Mouse (Mus musculus) heart, embryonic 12.5 days (tissue): ENCODE results near the gene Pdcd11. TPM values are rescaled to one million over a fixed set of nuclear protein-coding genes. Genes with fewer than 3 reads are reported as not detected.

Experiments
- ATAC-seq: fragments of 200-750 bp; cut with Nextera tagmentation; 2 replicates; pipeline ENCODE4 v1.8.0; 2017; ENCODE audit warnings: moderate TSS enrichment, moderate library complexity; ENCODE audit not compliant: insufficient number of reproducible peaks, low FRiP score
- H3K27ac ChIP-seq: fragments of 300-500 bp; sonication (generic); 2 replicates; pipeline ENCODE4 v1.5.1; 2016; ENCODE audit warnings: mild to moderate bottlenecking, moderate library complexity; ENCODE audit not compliant: poor library complexity, severe bottlenecking
- H3K27me3 ChIP-seq: fragments of 300-500 bp; sonication (generic); replicated peaks from 2 replicates; pipeline ENCODE4 v1.6.1; 2016; ENCODE audit warnings: mild to moderate bottlenecking, moderate library complexity
- H3K36me3 ChIP-seq: fragments of 300-500 bp; sonication (generic); 2 replicates; pipeline ENCODE4 v1.6.1; 2016; ENCODE audit warnings: mild to moderate bottlenecking, moderate library complexity
- H3K4me1 ChIP-seq: fragments of 300-500 bp; sonication (generic); replicated peaks from 2 replicates; pipeline ENCODE4 v1.6.1; 2016; ENCODE audit warnings: mild to moderate bottlenecking
- H3K4me2 ChIP-seq: fragments of 300-500 bp; sonication (generic); 2 replicates; pipeline ENCODE4 v1.6.1; 2016; ENCODE audit warnings: mild to moderate bottlenecking, moderate library complexity
- H3K4me3 ChIP-seq: fragments of 300-500 bp; sonication (generic); 2 replicates; pipeline ENCODE4 v1.5.1; 2016; ENCODE audit warnings: mild to moderate bottlenecking
- H3K9ac ChIP-seq: fragments of 300-500 bp; sonication (generic); 2 replicates; pipeline ENCODE4 v1.6.1; 2016; ENCODE audit warnings: mild to moderate bottlenecking, moderate library complexity
- H3K9me3 ChIP-seq: fragments of 300-500 bp; sonication (generic); replicated peaks from 2 replicates; pipeline ENCODE4 v1.6.1; 2016; ENCODE audit warnings: mild to moderate bottlenecking, moderate library complexity
- WGBS: fragments of 180-500 bp; shearing (Covaris S2); methylation state at CpG from one replicate; pipeline ENCODE4 v1.1.7; 2016; 5-methylcytosine and 5-hydroxymethylcytosine counted together
- polyA plus RNA-seq: library from polyadenylated mRNA; unstranded; fragments of >200 nt; fragmentation: Nextera tagmentation; extraction: Ambion mirVana; gene quantifications from 2 replicates; pipeline ENCODE4 v1.2.1, GENCODE M21; 2016

Pdcd11 gene
- polyA plus RNA-seq, 1 experiment from 2014 or later, result 7.4 TPM

DNA sequence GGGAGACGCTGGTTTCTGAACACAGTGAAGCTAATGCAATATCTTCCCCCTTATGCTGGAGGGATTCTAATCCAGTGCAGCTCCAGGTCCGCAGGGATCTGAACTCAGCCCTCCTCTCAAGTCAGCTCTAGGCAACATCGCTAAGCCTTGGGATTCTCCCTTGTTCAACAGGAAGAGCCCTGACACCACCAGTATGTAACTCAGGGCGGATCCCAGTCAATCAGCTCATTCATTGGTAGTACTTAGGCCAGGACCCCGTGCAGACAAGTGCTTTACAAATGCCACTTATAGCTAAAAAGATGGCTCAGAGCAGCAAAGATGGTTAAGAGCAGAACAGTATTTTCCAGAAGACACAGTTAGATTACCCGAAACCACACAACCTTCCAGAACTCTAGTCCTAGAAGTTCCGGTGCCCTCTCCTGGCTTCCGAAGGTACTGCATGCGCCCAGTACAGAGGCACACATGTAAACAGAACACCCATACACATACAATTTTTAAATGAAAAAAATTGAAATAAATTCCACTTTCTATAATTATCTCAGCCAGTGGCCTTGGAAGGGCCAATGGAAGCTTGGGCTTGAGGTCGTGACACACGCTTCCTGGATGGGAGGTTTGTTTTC is 78.3 kb downstream of the Pdcd11 start:
- peaks cover 11% of the 10 kb centered on the region; the same call in 1 of the 2 replicates for H3K27me3 ChIP-seq
- H3K36me3 ChIP-seq, result no peaks in the 10 kb centered on the region
- peak overlapping the region; percentile 32 for H3K4me3 ChIP-seq
- ATAC-seq, result no peak
- 21% methylated on average over 11 of the region's 11 CpGs for WGBS
- peak overlapping the region; percentile 52 for H3K9ac ChIP-seq
- no peaks in the 10 kb centered on the region for H3K9me3 ChIP-seq
- peaks cover 9% of the 10 kb centered on the region; the same call in 1 of the 2 replicates for H3K4me1 ChIP-seq
- no peak overlapping the region for H3K27ac ChIP-seq
- H3K4me2 ChIP-seq, result peak overlapping the region; percentile 71

DNA sequence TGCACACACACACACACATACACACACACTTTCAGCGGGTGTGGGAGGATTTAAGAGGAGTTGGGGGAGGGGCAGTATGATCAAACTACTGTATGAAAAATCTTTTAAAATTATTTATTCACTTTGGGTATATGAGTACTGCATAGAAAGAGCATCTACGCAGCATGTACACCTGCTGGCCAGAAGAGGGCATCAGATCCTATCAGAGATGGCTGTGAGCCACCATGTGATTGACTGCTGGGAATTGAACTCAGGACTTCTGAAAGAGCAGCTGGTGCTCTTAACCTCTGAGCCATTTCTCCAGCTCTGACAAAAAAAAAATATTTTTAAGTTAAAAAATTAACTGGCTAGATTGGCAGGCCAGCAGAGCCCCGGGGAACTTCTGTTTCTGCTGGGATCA is 83.9 kb downstream of the Pdcd11 start:
- Histone ChIP-seq H3K4me2 (no peak overlapping the region), H3K4me3 (no peak overlapping the region), H3K9ac (no peak overlapping the region), H3K9me3 (no peaks in the 10 kb centered on the region), H3K36me3 (no peaks in the 10 kb centered on the region), H3K4me1 (peaks cover 4% of the 10 kb centered on the region), H3K27ac (no peak overlapping the region), H3K27me3 (peaks cover 39% of the 10 kb centered on the region)
- 51% methylated on average over 3 of the region's 3 CpGs for WGBS
- no peak for ATAC-seq

DNA sequence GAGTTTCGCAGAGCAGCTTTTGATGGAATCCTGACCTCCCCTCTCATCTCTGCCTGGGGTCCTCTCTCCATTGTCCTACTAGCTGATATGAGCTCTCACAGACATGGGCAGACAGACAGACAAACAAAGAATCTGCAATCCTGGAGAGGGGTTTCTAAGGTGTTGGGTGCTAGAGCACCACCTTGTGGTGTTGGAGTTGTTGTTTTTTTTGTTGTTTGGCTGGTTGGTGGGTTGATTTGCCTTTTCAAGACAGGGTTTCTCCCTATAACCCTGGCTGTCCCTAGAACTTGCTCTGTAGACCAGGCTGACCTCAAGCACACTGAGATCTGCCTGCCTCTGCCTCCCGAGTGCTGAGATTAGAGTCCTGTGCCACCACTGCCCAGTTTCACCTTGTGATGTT is 84.9 kb downstream of the Pdcd11 start:
- Histone ChIP-seq H3K36me3 (no peaks in the 10 kb centered on the region), H3K27ac (no peak overlapping the region), H3K9ac (no peak overlapping the region), H3K27me3 (peaks cover 49% of the 10 kb centered on the region), H3K9me3 (no peaks in the 10 kb centered on the region), H3K4me3 (no peak overlapping the region), H3K4me1 (peaks cover 7% of the 10 kb centered on the region), H3K4me2 (no peak overlapping the region)
- WGBS, result 47% methylated on average over 2 of the region's 2 CpGs
- no peak for ATAC-seq

GRCm38 (mm10) chr19:47176916-47177505 is 86.4 kb downstream of the Pdcd11 start:
- no peak overlapping the region for H3K4me2 ChIP-seq
- peaks cover 6% of the 10 kb centered on the region; the same call in 1 of the 2 replicates for H3K9me3 ChIP-seq
- peaks cover 60% of the 10 kb centered on the region for H3K27me3 ChIP-seq
- H3K36me3 ChIP-seq, result no peaks in the 10 kb centered on the region
- no peak for ATAC-seq
- no peak overlapping the region for H3K27ac ChIP-seq
- no peak overlapping the region for H3K9ac ChIP-seq
- H3K4me1 ChIP-seq, result peaks cover 7% of the 10 kb centered on the region
- 67% methylated on average over 2 of the region's 2 CpGs for WGBS
- H3K4me3 ChIP-seq, result no peak overlapping the region

- ATAC-seq, result no peak; the same call in 1 of the 2 replicates
- H3K36me3 ChIP-seq, result no peaks in the 10 kb centered on the region
- 22% methylated on average over 10 of the region's 10 CpGs for WGBS
- peak overlapping the region; percentile 98 for H3K4me2 ChIP-seq
- H3K4me3 ChIP-seq, result peak overlapping the region; percentile 75
- peaks cover 9% of the 10 kb centered on the region; the same call in 1 of the 2 replicates for H3K9me3 ChIP-seq
- peaks cover 7% of the 10 kb centered on the region for H3K4me1 ChIP-seq
- no peak overlapping the region for H3K27ac ChIP-seq
- H3K9ac ChIP-seq, result 0 out of 2 replicates have a peak overlapping the region, but pooled peaks have one; percentile 76
- peaks cover 56% of the 10 kb centered on the region for H3K27me3 ChIP-seq
Observed at GRCm38 (mm10) chr19:47178001-47178400, 87.4 kb downstream of the Pdcd11 start.

DNA sequence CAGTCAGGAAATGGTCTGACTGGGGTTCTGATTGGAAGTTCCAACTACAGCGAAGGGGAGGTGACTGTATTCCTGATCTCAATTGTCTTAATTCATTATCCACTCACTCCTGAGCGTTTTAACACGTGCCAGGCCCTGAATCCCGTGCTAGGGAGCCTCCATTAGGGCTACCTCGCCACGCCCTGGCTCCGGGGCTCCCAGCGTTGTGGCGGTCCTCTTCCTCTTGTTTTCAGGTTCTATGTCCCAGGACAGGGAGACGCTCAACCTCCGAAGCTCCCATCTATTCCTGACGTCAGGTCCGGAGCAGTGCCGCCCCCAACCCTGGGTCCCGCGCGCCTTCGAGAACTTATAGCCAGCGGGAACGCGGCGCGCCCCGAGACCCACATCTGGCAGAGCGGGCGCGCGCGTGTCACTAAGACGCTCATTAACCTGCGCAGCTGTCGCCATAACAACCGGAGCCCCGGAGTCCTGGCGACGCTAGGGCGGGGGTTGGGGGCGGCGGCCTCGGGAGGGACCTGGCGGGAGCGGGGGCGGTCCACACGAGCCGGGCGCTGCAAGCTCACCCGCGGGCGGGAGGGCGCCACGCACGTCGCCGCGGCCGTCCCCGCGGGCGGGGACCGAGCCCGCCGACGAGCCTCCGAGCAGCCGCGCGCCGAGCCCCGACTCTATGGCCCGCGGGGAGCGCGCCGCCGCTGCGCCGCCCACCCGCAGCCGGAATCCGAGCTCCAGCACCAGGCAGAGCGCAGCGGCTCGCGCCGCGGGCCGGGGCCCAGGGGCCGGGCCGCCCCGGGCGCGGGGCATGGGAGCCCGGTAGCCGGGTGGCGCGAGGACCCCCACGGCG is 88.1 kb downstream of the Pdcd11 start, which contains the start of gene Neurl1a:
Gene Neurl1a, plus strand, starts transcription at position 390 of the 841 bp plus-strand sequence.
- Histone ChIP-seq H3K4me2 (peak within 1 kb of the TSS; percentile 98), H3K36me3 (no peaks in the 10 kb centered on the region), H3K9ac (peak within 1 kb of the TSS; percentile 76), H3K4me3 (peak within 1 kb of the TSS; percentile 75), H3K4me1 (peaks cover 7% of the 10 kb centered on the region), H3K9me3 (peaks cover 9% of the 10 kb centered on the region; the same call in 1 of the 2 replicates), H3K27me3 (peaks cover 56% of the 10 kb centered on the region), H3K27ac (no peak within 1 kb of the TSS)
- under 1% methylated on average over 65 of the region's 98 CpGs for WGBS
- peak; percentile 66 for ATAC-seq

DNA sequence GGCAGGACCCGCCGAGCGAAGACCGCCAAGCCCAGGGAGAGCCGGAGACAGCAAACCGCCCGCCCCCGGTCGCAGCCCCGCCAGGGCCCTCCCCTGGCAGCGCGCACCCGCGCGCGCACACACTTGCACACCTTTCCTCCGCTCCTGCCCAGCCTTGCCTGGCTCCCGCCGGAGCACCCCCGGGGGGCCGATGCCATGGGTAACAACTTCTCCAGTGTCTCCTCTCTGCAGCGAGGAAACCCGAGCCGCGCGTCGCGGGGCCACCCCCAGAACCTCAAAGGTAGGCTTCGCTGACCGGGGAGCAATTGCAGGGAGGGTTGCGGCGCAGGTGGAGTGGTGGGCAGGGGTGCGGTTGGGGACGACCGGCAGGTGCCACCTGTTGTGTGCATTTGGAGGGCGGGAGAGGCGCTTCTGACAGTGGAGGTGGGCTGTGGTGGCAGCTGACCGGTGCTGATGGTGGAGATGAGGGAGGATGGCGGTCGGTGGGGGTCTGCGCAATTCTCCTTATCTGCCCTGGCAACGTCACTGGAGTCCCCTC is 88.8 kb downstream of the Pdcd11 start:
- under 1% methylated on average over 38 of the region's 42 CpGs for WGBS
- peak; percentile 33; the same call in 1 of the 2 replicates for ATAC-seq
- Histone ChIP-seq H3K9ac (peak overlapping the region; percentile 76), H3K27me3 (peaks cover 60% of the 10 kb centered on the region), H3K4me3 (peak overlapping the region; percentile 75), H3K4me2 (peak overlapping the region; percentile 98), H3K36me3 (no peaks in the 10 kb centered on the region), H3K4me1 (peaks cover 7% of the 10 kb centered on the region), H3K9me3 (peaks cover 9% of the 10 kb centered on the region; the same call in 1 of the 2 replicates), H3K27ac (no peak overlapping the region)

- H3K4me2 ChIP-seq, result peak overlapping the region; percentile 98; the same call in 1 of the 2 replicates
- H3K27ac ChIP-seq, result no peak overlapping the region
- WGBS, result 21% methylated on average over 8 of the region's 8 CpGs
- no peaks in the 10 kb centered on the region for H3K36me3 ChIP-seq
- no peak for ATAC-seq
- peak overlapping the region; percentile 75; the same call in 1 of the 2 replicates for H3K4me3 ChIP-seq
- peaks cover 7% of the 10 kb centered on the region for H3K4me1 ChIP-seq
- peaks cover 60% of the 10 kb centered on the region for H3K27me3 ChIP-seq
- H3K9me3 ChIP-seq, result peaks cover 9% of the 10 kb centered on the region; the same call in 1 of the 2 replicates
- H3K9ac ChIP-seq, result no peak overlapping the region
Observed at GRCm38 (mm10) chr19:47180011-47180410, 89.4 kb downstream of the Pdcd11 start.

Other genes with a start within 250 kb of the Pdcd11 start
- 0.24 and 0.86 TPM in 2 replicates for gene Ina, start 76.1 kb upstream of the Pdcd11 start, polyA plus RNA-seq
- gene Nt5c2, start 75.6 kb upstream of the Pdcd11 start, polyA plus RNA-seq, result 108 and 111 TPM in 2 replicates
- gene Pcgf6, start 39.9 kb upstream of the Pdcd11 start, polyA plus RNA-seq, result 12.9 and 14.5 TPM in 2 replicates
- 7.1 and 7.5 TPM in 2 replicates for gene Taf5, start 23.0 kb upstream of the Pdcd11 start, polyA plus RNA-seq
- 2,494 and 2,546 TPM in 2 replicates for gene Usmg5, start 121 bp upstream of the Pdcd11 start, polyA plus RNA-seq
- 5.8 and 6.1 TPM in 2 replicates for gene Calhm2, start 47.5 kb downstream of the Pdcd11 start, polyA plus RNA-seq
- gene Calhm1, start 53.5 kb downstream of the Pdcd11 start, polyA plus RNA-seq, result not detected in 2 replicates
- gene Calhm3, start 67.0 kb downstream of the Pdcd11 start, polyA plus RNA-seq, result not detected in 2 replicates
- 2.3 and 2.8 TPM in 2 replicates for gene Neurl1a, start 88.1 kb downstream of the Pdcd11 start, polyA plus RNA-seq